Mouse (Mus musculus) stomach, embryonic 14.5 days (tissue): Measurements from ENCODE around the gene Ankdd1b. TPM values are rescaled to one million over a fixed set of nuclear protein-coding genes. Genes with fewer than 3 reads are reported as not detected.
A peak's percentile ranks its signal among the peaks of the same experiment; 100 is the strongest.

Source experiments
- ATAC-seq: fragments of 200-750 bp; cut with Nextera tagmentation; 2 replicates; pipeline ENCODE4 v1.8.0; 2017; ENCODE audit warnings: low read depth, moderate TSS enrichment; ENCODE audit not compliant: insufficient number of reproducible peaks, insufficient read depth, low FRiP score
- H3K27ac ChIP-seq: fragments of 300-500 bp; sonication (generic); 2 replicates; pipeline ENCODE4 v1.5.1; 2014; ENCODE audit warnings: mild to moderate bottlenecking, low read length, moderate library complexity, mixed read lengths
- H3K27me3 ChIP-seq: fragments of 300-500 bp; sonication (generic); 2 replicates; pipeline ENCODE4 v1.6.1; 2014; ENCODE audit warnings: low read length, control low read depth, mixed read lengths; ENCODE audit not compliant: control insufficient read depth, insufficient read depth
- H3K36me3 ChIP-seq: fragments of 300-500 bp; sonication (generic); 2 replicates; pipeline ENCODE4 v1.6.1; 2014; ENCODE audit warnings: mild to moderate bottlenecking, control low read depth, low read length, moderate library complexity, mixed read lengths; ENCODE audit not compliant: control insufficient read depth, insufficient read depth
- H3K4me1 ChIP-seq: fragments of 300-500 bp; sonication (generic); 2 replicates; pipeline ENCODE4 v1.6.1; 2014; ENCODE audit warnings: low read length, control low read depth, mixed read lengths; ENCODE audit not compliant: control insufficient read depth, insufficient read depth
- H3K4me2 ChIP-seq: fragments of 300-500 bp; sonication (generic); replicated peaks from 2 replicates; pipeline ENCODE4 v1.6.1; 2014; ENCODE audit warnings: low read depth, low read length, control low read depth
- H3K4me3 ChIP-seq: fragments of 300-500 bp; sonication (generic); 2 replicates; pipeline ENCODE4 v1.5.1; 2014; ENCODE audit warnings: low read depth, low read length, control low read depth
- H3K9ac ChIP-seq: fragments of 300-500 bp; sonication (generic); replicated peaks from 2 replicates; pipeline ENCODE4 v1.6.1; 2014; ENCODE audit warnings: low read depth, mild to moderate bottlenecking, control low read depth, low read length, moderate library complexity, mixed read lengths
- H3K9me3 ChIP-seq: fragments of 300-500 bp; sonication (generic); 2 replicates; pipeline ENCODE4 v1.6.1; 2016; ENCODE audit warnings: low read depth, low read length, control low read depth; ENCODE audit not compliant: control insufficient read depth
- WGBS: fragments of 180-500 bp; shearing (Covaris S2); extraction: QIAGEN DNeasy Blood & Tissue Kit; methylation state at CpG from one replicate; pipeline ENCODE4 v1.1.7; 2014; 5-methylcytosine and 5-hydroxymethylcytosine counted together
- polyA plus RNA-seq: library from polyadenylated mRNA; unstranded; fragments of >200 nt; fragmentation: Nextera tagmentation; extraction: Ambion mirVana; gene quantifications from 2 replicates; pipeline ENCODE4 v1.2.1, GENCODE M21; 2014

The Ankdd1b gene
- polyA plus RNA-seq, 1 experiment from 2014 or later = 0.33 TPM

DNA sequence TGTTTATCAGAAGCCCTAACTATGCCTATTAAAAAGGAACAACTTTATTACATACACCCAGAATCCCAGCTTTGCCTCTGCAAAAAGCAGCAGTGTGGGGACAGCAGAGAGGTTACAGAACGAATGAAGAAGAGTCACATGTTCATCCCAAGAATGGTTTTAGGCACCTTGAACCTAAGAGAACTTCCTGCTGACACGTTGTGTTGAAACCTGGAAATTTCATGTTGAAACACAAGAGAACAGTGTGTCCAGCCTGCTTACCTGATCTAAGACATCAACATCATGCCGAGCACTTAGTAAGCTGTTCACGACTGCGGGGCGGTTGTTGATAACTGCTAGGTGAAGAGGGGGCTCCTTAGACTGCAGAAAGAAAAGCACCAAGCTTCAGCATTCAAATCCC is 38.0 kb downstream of the Ankdd1b start:
- Histone ChIP-seq H3K4me1 (peaks cover 10% of the 10 kb centered on the region; the same call in 1 of the 2 replicates), H3K4me2 (no peak overlapping the region), H3K27ac (no peak overlapping the region), H3K9me3 (no peaks in the 10 kb centered on the region), H3K27me3 (no peaks in the 10 kb centered on the region), H3K36me3 (no peaks in the 10 kb centered on the region), H3K4me3 (no peak overlapping the region), H3K9ac (no peak overlapping the region)
- WGBS = 80% methylated on average over 6 of the region's 6 CpGs
- no peak for ATAC-seq

DNA sequence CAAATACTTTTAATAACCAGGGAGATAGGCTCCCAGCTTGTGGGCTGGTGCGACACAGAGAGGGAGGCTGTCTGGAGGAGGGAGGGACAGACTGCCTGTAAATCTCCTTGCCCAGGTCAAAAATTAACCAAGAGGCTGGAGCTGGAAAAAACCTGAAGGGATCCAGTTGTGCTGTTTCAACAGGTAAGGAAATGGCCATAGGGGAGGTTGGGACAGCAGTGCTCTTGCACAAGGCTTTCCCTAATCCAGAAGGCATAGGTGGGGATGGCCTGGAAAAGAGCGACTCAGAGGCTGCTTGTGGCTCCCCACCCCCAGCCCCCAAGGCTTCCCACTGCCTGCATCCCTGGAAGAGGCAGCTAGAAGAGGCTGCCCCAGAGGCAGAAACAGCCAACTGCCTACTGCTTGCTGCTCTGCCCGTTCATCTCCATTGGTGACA is 38.6 kb downstream of the Ankdd1b start:
- ATAC-seq = peak; percentile 35; the same call in 1 of the 2 replicates
- H3K4me3 ChIP-seq = no peak overlapping the region
- H3K4me2 ChIP-seq = no peak overlapping the region
- no peaks in the 10 kb centered on the region for H3K9me3 ChIP-seq
- H3K27me3 ChIP-seq = no peaks in the 10 kb centered on the region
- peaks cover 10% of the 10 kb centered on the region; the same call in 1 of the 2 replicates for H3K4me1 ChIP-seq
- 40% methylated on average over 3 of the region's 3 CpGs for WGBS
- no peaks in the 10 kb centered on the region for H3K36me3 ChIP-seq
- H3K27ac ChIP-seq = 0 out of 2 replicates have a peak overlapping the region, but pooled peaks have one; percentile 35
- no peak overlapping the region for H3K9ac ChIP-seq

GRCm38 (mm10) chr13:96431595-96432156 is 39.3 kb downstream of the Ankdd1b start:
- Histone ChIP-seq H3K4me1 (peaks cover 10% of the 10 kb centered on the region; the same call in 1 of the 2 replicates), H3K27ac (no peak overlapping the region), H3K4me2 (no peak overlapping the region), H3K27me3 (no peaks in the 10 kb centered on the region), H3K4me3 (no peak overlapping the region), H3K36me3 (no peaks in the 10 kb centered on the region), H3K9ac (no peak overlapping the region), H3K9me3 (no peaks in the 10 kb centered on the region)
- 32% methylated on average over 12 of the region's 12 CpGs for WGBS
- ATAC-seq = peak; percentile 79

DNA sequence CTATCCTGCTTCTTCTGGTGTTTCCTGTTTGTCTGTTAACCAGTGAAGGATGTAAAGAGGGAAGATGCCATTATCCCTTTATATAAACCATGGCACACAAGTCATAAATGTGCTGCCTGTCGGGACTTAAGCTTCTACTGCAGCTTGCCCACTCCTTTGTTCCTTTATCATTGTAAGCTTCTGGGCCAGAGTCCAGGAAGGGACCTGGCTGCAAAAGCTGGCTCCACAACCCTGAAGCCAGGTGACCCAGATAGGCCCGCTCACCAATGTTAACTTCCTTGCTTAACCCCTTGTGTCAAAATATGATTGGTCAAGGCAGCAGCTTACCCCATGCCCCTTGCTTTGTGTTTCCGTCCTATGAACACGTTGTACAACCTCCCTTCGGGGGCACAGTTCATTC is 42.5 kb downstream of the Ankdd1b start:
- WGBS = 76% methylated on average over 5 of the region's 5 CpGs
- ATAC-seq = no peak
- Histone ChIP-seq H3K4me1 (no peaks in the 10 kb centered on the region), H3K9ac (no peak overlapping the region), H3K4me3 (no peak overlapping the region), H3K27me3 (no peaks in the 10 kb centered on the region), H3K9me3 (no peaks in the 10 kb centered on the region), H3K27ac (no peak overlapping the region), H3K36me3 (no peaks in the 10 kb centered on the region), H3K4me2 (no peak overlapping the region)

GRCm38 (mm10) chr13:96426044-96426443 is 45.0 kb downstream of the Ankdd1b start:
- Histone ChIP-seq H3K9ac (no peak overlapping the region), H3K27ac (no peak overlapping the region), H3K36me3 (no peaks in the 10 kb centered on the region), H3K4me1 (no peaks in the 10 kb centered on the region), H3K9me3 (no peaks in the 10 kb centered on the region), H3K27me3 (no peaks in the 10 kb centered on the region), H3K4me2 (no peak overlapping the region), H3K4me3 (no peak overlapping the region)
- WGBS = 71% methylated on average over 3 of the region's 3 CpGs
- ATAC-seq = no peak

DNA sequence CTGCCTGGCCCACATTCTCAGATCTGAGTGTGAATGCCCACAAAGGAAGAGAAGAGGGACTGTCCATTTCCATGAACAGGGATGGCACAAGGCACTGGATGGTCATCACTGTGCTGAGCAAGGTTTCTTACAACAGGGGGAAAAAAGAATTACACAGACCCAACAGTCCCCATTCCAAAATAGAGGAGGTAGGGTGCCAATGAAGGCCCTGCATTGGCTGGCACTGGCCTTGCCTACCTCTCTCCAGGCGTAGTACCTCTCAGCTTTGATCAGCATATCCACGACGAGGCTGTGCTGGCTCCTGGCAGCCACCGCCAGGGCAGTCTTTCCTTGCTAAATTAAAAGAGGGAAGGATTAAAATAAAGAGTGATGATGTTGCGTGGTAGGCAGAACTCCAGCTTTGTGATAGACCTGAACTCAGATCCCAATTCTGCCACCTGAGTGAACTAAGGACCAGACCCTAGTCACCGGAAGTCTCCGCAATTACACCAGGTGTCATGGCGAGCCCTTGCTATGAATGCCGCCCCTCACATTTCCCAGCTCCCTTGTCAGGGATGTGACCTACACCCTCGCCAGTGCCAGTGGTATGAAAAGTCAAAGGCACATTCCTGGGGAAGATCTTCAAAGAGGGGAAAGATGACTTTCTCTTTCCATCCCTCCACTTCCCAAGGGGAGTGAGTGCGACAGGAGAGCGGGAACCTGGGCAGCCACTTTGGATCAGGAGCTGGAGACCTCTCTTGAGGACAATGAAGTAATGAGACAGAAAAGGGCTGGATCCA is 46.3 kb downstream of the Ankdd1b start:
- no peaks in the 10 kb centered on the region for H3K36me3 ChIP-seq
- no peaks in the 10 kb centered on the region for H3K27me3 ChIP-seq
- no peaks in the 10 kb centered on the region for H3K9me3 ChIP-seq
- ATAC-seq = no peak
- no peak overlapping the region for H3K4me2 ChIP-seq
- H3K9ac ChIP-seq = no peak overlapping the region
- 90% methylated on average over 12 of the region's 12 CpGs for WGBS
- no peaks in the 10 kb centered on the region for H3K4me1 ChIP-seq
- no peak overlapping the region for H3K27ac ChIP-seq
- H3K4me3 ChIP-seq = no peak overlapping the region

DNA sequence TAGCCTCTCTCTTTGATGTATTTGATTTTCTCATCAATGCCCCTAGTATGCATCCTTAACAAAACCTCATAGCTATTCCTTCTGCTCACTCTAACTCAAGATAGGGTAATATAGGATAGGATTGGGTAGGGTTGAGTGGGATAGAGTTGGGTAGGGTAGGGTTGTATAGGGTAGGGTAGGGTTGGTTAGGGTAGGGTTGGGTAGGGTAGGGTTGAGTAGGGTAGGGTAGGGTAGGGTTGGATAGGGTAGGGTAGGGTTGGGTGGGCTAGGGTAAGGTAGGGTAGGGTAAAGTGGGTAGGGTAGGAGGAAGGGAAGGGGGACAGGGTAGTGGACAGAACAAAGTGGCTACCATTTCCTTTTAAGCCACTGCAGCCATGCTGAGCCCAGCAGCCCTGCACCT is 49.8 kb downstream of the Ankdd1b start:
- Histone ChIP-seq H3K27ac (no peak overlapping the region), H3K9ac (no peak overlapping the region), H3K4me3 (no peak overlapping the region), H3K4me2 (no peak overlapping the region), H3K9me3 (no peaks in the 10 kb centered on the region), H3K36me3 (peaks cover 5% of the 10 kb centered on the region; the same call in 1 of the 2 replicates), H3K4me1 (no peaks in the 10 kb centered on the region), H3K27me3 (no peaks in the 10 kb centered on the region)
- no peak for ATAC-seq

- no peak overlapping the region for H3K27ac ChIP-seq
- no peak overlapping the region for H3K4me3 ChIP-seq
- peaks cover 22% of the 10 kb centered on the region for H3K36me3 ChIP-seq
- H3K9ac ChIP-seq = no peak overlapping the region
- no peaks in the 10 kb centered on the region for H3K4me1 ChIP-seq
- H3K27me3 ChIP-seq = no peaks in the 10 kb centered on the region
- H3K9me3 ChIP-seq = no peaks in the 10 kb centered on the region
- H3K4me2 ChIP-seq = no peak overlapping the region
- no peak for ATAC-seq
- 94% methylated on average over 4 of the region's 4 CpGs for WGBS
Observed at GRCm38 (mm10) chr13:96418487-96418886, 52.5 kb downstream of the Ankdd1b start.
